Mouse (Mus musculus) ES-Bruce4 (cell line): ENCODE results near the gene Ajuba. TPM values are rescaled to one million over a fixed set of nuclear protein-coding genes. Genes with fewer than 3 reads are reported as not detected.

ENCODE experiments used
- H3K27ac ChIP-seq: 2 replicates; pipeline ENCODE4 v1.5.1; 2012; ENCODE audit warnings: low read length, inconsistent platforms; ENCODE audit not compliant: insufficient read depth
- H3K27me3 ChIP-seq: 2 replicates; pipeline ENCODE4 v1.6.1; 2012; ENCODE audit warnings: mild to moderate bottlenecking, low read length, inconsistent platforms; ENCODE audit not compliant: control insufficient read depth, poor library complexity, insufficient read depth, severe bottlenecking
- H3K36me3 ChIP-seq: 2 replicates; pipeline ENCODE4 v1.6.1; 2012; ENCODE audit warnings: inconsistent platforms, mild to moderate bottlenecking, low read length, moderate library complexity; ENCODE audit not compliant: control insufficient read depth, poor library complexity, insufficient read depth, severe bottlenecking
- H3K4me1 ChIP-seq: one replicate; pipeline ENCODE4 v1.8.1; 2011; ENCODE audit warnings: low read length; ENCODE audit not compliant: control insufficient read depth, insufficient read depth
- H3K4me3 ChIP-seq: 2 replicates; pipeline ENCODE4 v1.5.1; 2011; ENCODE audit warnings: low read depth, mild to moderate bottlenecking, low read length
- H3K9ac ChIP-seq: 2 replicates; pipeline ENCODE4 v1.6.1; 2012; ENCODE audit warnings: low read depth, mild to moderate bottlenecking, inconsistent platforms; ENCODE audit not compliant: poor library complexity, severe bottlenecking
- H3K9me3 ChIP-seq: replicated peaks from 2 replicates; pipeline ENCODE4 v1.6.1; 2012; ENCODE audit warnings: mild to moderate bottlenecking, low read length, inconsistent platforms; ENCODE audit not compliant: control insufficient read depth, poor library complexity, insufficient read depth, severe bottlenecking
- CTCF ChIP-seq: IDR thresholded peaks from one replicate; pipeline ENCODE4 v1.8.1; 2011; ENCODE audit warnings: low read depth, low read length
- EP300 ChIP-seq: IDR thresholded peaks from 2 replicates; pipeline ENCODE4 v1.6.1; 2011; ENCODE audit warnings: low read depth, low read length; ENCODE audit not compliant: insufficient read depth
- POLR2A ChIP-seq: IDR thresholded peaks from one replicate; pipeline ENCODE4 v1.8.1; 2011; ENCODE audit warnings: low read length; ENCODE audit not compliant: insufficient read depth
- polyA plus RNA-seq: library from polyadenylated mRNA; stranded (reverse); fragments of >200 nt; gene quantifications from 2 replicates; pipeline ENCODE4 v1.2.4, GENCODE M21; 2011; ENCODE audit warnings: low read depth; ENCODE audit not compliant: missing spikeins, insufficient read depth, insufficient read length

Gene Ajuba
- polyA plus RNA-seq, result 112 TPM in 2 replicates

GRCm38 (mm10) chr14:54577089-54577982 lies at the start of gene Ajuba:
Gene Ajuba (minus strand): TSS chr14:54577558.
- Histone ChIP-seq H3K9me3 (no peaks in the 10 kb centered on the region), H3K9ac (peak within 1 kb of the TSS; percentile 96), H3K4me1 (peaks cover 2% of the 10 kb centered on the region), H3K4me3 (peak within 1 kb of the TSS; percentile 80), H3K27me3 (no peaks in the 10 kb centered on the region), H3K27ac (peak within 1 kb of the TSS; percentile 90), H3K36me3 (peaks cover 20% of the 10 kb centered on the region)
- no peak for TF ChIP-seq CTCF
- TF ChIP-seq POLR2A, result peak; percentile 50
- peak; percentile 60; the same call in 1 of the 2 replicates for TF ChIP-seq EP300

- Histone ChIP-seq H3K27ac (no peak overlapping the region), H3K4me3 (no peak overlapping the region), H3K9ac (no peak overlapping the region), H3K4me1 (peaks cover 3% of the 10 kb centered on the region), H3K27me3 (no peaks in the 10 kb centered on the region), H3K36me3 (no peaks in the 10 kb centered on the region), H3K9me3 (no peaks in the 10 kb centered on the region)
- TF ChIP-seq CTCF (no peak), EP300 (no peak), POLR2A (no peak)
Measured at GRCm38 (mm10) chr14:54624976-54625375, 47.6 kb upstream of the Ajuba start.

- Histone ChIP-seq H3K36me3 (no peaks in the 10 kb centered on the region), H3K27ac (no peak overlapping the region), H3K27me3 (no peaks in the 10 kb centered on the region), H3K4me3 (no peak overlapping the region), H3K4me1 (peaks cover 3% of the 10 kb centered on the region), H3K9me3 (peaks cover 3% of the 10 kb centered on the region; the same call in 1 of the 2 replicates), H3K9ac (no peak overlapping the region)
- no peak for TF ChIP-seq POLR2A
- no peak for TF ChIP-seq CTCF
- TF ChIP-seq EP300, result no peak
Measured at GRCm38 (mm10) chr14:54623334-54623733, 46.0 kb upstream of the Ajuba start.

- TF ChIP-seq EP300 (no peak), POLR2A (no peak), CTCF (no peak)
- no peak within 1 kb of the TSS for H3K27ac ChIP-seq
- no peak within 1 kb of the TSS for H3K4me3 ChIP-seq
- no peak within 1 kb of the TSS for H3K9ac ChIP-seq
- H3K4me1 ChIP-seq, result peaks cover 3% of the 10 kb centered on the region
- H3K27me3 ChIP-seq, result no peaks in the 10 kb centered on the region
- H3K36me3 ChIP-seq, result peaks cover 2% of the 10 kb centered on the region
- peaks cover 3% of the 10 kb centered on the region; the same call in 1 of the 2 replicates for H3K9me3 ChIP-seq
Measured at GRCm38 (mm10) chr14:54621133-54621532, 43.8 kb upstream of the Ajuba start, which contains the start of gene Psmb11. Gene Psmb11 (plus strand): TSS chr14:54621433.

- Histone ChIP-seq H3K36me3 (peaks cover 17% of the 10 kb centered on the region), H3K27ac (peak within 1 kb of the TSS; percentile 51; the same call in 1 of the 2 replicates), H3K4me3 (peak within 1 kb of the TSS; percentile 96), H3K9me3 (peaks cover 3% of the 10 kb centered on the region; the same call in 1 of the 2 replicates), H3K9ac (peak within 1 kb of the TSS; percentile 95), H3K4me1 (peaks cover 5% of the 10 kb centered on the region), H3K27me3 (no peaks in the 10 kb centered on the region)
- TF ChIP-seq CTCF (no peak), EP300 (0 out of 2 replicates have a peak, but pooled peaks have one; percentile 10), POLR2A (no peak)
Measured at GRCm38 (mm10) chr14:54617897-54618365, 40.6 kb upstream of the Ajuba start, which contains the start of gene Psmb5. Gene Psmb5 (minus strand): TSS chr14:54618022.
